Mouse (Mus musculus): ENCODE results near the gene L1cam.

DNA sequence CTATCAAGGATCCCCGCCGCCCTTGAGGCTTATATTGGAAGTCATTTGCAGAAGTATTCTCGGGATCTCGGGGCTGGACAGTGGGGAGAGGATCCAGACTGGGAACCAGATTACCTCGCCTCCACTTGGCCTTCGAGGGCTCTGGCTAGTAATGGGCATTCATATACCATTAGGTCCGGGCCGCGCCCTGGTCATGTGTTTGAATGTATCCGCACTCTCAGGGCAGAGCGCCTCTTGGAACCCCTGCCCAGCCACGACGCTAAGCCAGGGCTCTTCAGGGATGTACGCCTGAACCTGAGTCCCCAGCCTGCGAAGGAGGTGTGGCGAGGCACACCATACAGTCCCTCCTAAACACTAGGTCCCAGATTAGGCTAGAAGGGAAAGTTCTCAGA is 14.9 kb downstream of the L1cam start:
- no peak for TF ChIP-seq ZNF384 (IDR thresholded peaks at IDR 0.05; ENCODE audit: low read depth, low read length)
- no peak for TF ChIP-seq CHD2 (IDR thresholded peaks at IDR 0.05; ENCODE audit: low read depth, low read length)
- no peak for TF ChIP-seq MAFK (IDR thresholded peaks at IDR 0.05; ENCODE audit: insufficient read depth, low read depth, low read length)
- no peak for TF ChIP-seq HCFC1 (IDR thresholded peaks at IDR 0.05; ENCODE audit: borderline replicate concordance, insufficient read depth, low read length)
- no peak for TF ChIP-seq ZC3H11A (IDR thresholded peaks at IDR 0.05; ENCODE audit: borderline replicate concordance, low read depth, low read length)

Measured in ES-E14 (cell line).